Mouse (Mus musculus): ENCODE results near the gene Brip1.

Brip1 gene

GRCm38 (mm10) chr11:86020033-86020432 lies 181.0 kb downstream of the Brip1 start:
- DNase-seq, result no peak

GRCm38 (mm10) chr11:86016242-86016641 lies 184.8 kb downstream of the Brip1 start:
- DNase-seq, result no peak

GRCm38 (mm10) chr11:86013087-86013486 lies 187.9 kb downstream of the Brip1 start:
- DNase-seq, result no peak

- peak; percentile 57 for DNase-seq
These were observed 190.5 kb downstream of the Brip1 start for GRCm38 (mm10) chr11:86010458-86010857.

GRCm38 (mm10) chr11:86008211-86008905 lies 192.6 kb downstream of the Brip1 start:
- DNase-seq, result no peak
